Mouse (Mus musculus): Measurements from ENCODE around the gene Itm2c.

DNA sequence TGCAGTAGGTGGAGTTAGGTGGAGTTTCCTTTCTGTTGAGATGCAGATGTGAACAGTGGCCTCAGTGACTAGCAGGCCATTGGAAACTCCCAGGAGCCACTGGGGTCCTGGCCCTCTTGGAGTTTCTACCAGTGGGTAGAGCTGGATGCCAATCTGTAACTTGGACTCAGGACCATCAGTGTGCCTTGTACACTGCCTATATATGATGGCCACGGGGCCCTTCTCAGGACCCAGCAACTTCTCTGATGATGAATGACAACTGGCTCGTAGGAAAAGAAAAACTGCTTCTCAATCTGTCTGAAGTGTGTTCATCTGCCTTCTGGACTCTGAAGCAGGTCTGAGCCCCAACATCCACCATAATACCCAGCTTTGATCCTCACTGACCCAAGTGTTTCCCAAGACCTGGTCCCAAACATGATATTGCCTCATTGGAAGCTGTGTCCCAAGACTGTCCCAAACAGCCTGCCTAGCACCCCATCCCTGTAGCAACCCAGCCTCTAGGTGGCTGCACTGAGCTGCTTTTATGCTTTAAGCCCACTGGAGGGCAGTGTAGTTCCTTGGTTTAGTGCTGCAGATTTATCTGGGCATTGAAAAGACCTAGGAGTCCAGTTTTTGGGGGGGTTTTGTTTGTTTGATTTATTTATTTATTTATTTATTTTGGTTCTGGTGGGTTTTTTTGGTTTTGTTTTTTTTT is 40.9 kb upstream of the Itm2c start:
- no peak for TF ChIP-seq EP300 (IDR thresholded peaks at IDR 0.05; ENCODE audit: low read depth)
- peak; percentile 98 for TF ChIP-seq CTCF (IDR thresholded peaks at IDR 0.05; ENCODE audit: low read depth)

Measured in liver, embryonic 14.5 days (tissue).